Mouse (Mus musculus) myocyte (in vitro differentiated cells): ENCODE results near the gene Mptx1.

Experiments used
- CEBPB ChIP-seq: IDR thresholded peaks from 2 replicates; pipeline ENCODE4 v1.6.1; 2011; ENCODE audit warnings: mild to moderate bottlenecking, moderate library complexity; ENCODE audit not compliant: poor library complexity, insufficient read depth, severe bottlenecking
- E2F4 ChIP-seq: IDR thresholded peaks from one replicate; pipeline ENCODE4 v1.6.1; 2011; ENCODE audit warnings: mild to moderate bottlenecking, control low read depth, moderate library complexity; ENCODE audit not compliant: insufficient read depth
- MAX ChIP-seq: IDR thresholded peaks from one replicate; pipeline ENCODE4 v1.6.1; 2011; ENCODE audit warnings: low read depth, mild to moderate bottlenecking, control low read depth
- POLR2A ChIP-seq: IDR thresholded peaks from one replicate; pipeline ENCODE4 v1.6.1; 2011; ENCODE audit warnings: low read depth, mild to moderate bottlenecking, control low read depth, moderate library complexity; ENCODE audit not compliant: insufficient read length
- POLR2AphosphoS2 ChIP-seq: IDR thresholded peaks from one replicate; pipeline ENCODE4 v1.6.1; 2011; ENCODE audit warnings: low read depth, control low read depth; ENCODE audit not compliant: insufficient read length
- REST ChIP-seq: IDR thresholded peaks from one replicate; pipeline ENCODE4 v1.6.1; 2011; ENCODE audit warnings: mild to moderate bottlenecking, control low read depth, moderate library complexity; ENCODE audit not compliant: insufficient read depth, insufficient read length
- TCF12 ChIP-seq: IDR thresholded peaks from one replicate; pipeline ENCODE4 v1.6.1; 2011; ENCODE audit warnings: mild to moderate bottlenecking, control low read depth; ENCODE audit not compliant: poor library complexity, insufficient read depth, severe bottlenecking
- USF1 ChIP-seq: IDR thresholded peaks from one replicate; pipeline ENCODE4 v1.6.1; 2011; ENCODE audit warnings: low read depth, mild to moderate bottlenecking, control low read depth, moderate library complexity

DNA sequence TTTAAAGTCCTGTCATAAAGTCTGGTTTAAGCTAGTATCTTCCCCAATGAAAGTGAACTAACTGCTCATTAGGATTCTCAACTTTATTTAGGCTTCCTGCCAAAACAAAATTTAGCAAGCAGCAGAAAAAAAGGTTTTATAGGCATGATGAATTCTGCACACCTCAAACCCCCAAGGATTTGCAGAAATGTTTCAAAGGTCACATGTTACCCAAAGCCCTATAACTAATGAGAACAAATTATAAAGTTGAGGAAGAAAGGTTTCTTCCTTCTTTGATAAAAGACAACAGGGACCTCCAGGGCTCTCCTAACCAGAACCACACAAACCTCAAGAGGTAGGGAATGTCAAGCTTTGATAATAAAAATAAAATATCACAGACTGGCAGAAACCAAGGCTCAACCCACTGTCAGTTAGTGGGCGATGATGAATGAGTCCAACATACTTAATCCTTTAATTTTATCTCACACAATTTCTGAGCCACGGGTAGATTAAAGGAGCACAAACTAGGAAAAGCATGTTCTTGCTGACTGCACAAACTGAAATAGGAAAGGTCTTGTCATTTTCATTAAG, 34.6 kb downstream of the Mptx1 start, which contains the start of gene Olfr417:
- no peak for TF ChIP-seq E2F4
- TF ChIP-seq TCF12: no peak
- TF ChIP-seq POLR2AphosphoS2: no peak
- TF ChIP-seq POLR2A: no peak
- no peak for TF ChIP-seq REST
- no peak for TF ChIP-seq MAX
- TF ChIP-seq USF1: no peak
- TF ChIP-seq CEBPB: no peak
